13 mouse cellular contexts compared by ENCODE assay signal in genomic region chr13:112000696-112001095, GRCm38 (mm10).
DNase-seq lines count a peak whose midpoint lies in the region; ATAC-seq and TF ChIP-seq lines count a peak whose summit lies in the region.
"Had no signal": no experiment of that assay in that cellular context is flagged by ENCODE, and none has a peak within 500 bp of the region (broad histone marks: within the 10 kb centered on the region; RNA-seq: fewer than 3 reads in every experiment).

No protein-coding gene starts in this region.

- peak overlapping the region; percentile 73; the same call in 1 of the 2 replicates for H3K27ac ChIP-seq in hindbrain, embryonic 10.5 days
- no peak overlapping the region for H3K27ac ChIP-seq in hindbrain, embryonic 12.5 days
- H3K27ac ChIP-seq in hindbrain, embryonic 15.5 days (replicated peaks): 0 out of 2 replicates have a peak overlapping the region, but pooled peaks have one; percentile 39
- H3K27ac ChIP-seq in small intestine, adult 2 months (ENCODE audit: insufficient read depth, low read depth, low read length): peak overlapping the region; percentile 22; the same call in 1 of the 2 replicates

- intact Hi-C loops in left cerebral cortex, postnatal 36 days (cut with DNase I): no loop called here

- no peak for TF ChIP-seq CTCF in small intestine, adult 2 months (IDR thresholded peaks at IDR 0.05; ENCODE audit: extremely low read depth, insufficient read length, insufficient replicate concordance, low read depth, low read length)

- H3K9ac ChIP-seq in hindbrain, embryonic 12.5 days: no peak overlapping the region
- no peak overlapping the region for H3K9ac ChIP-seq in hindbrain, embryonic 15.5 days
- H3K9ac ChIP-seq: heart, embryonic 12.5 days; limb, embryonic 15.5 days had no signal

- no peak for DNase-seq in hindbrain, embryonic 10.5 days (ENCODE audit: low spot score)
- peak; percentile 71 for DNase-seq in thymus, postnatal 0 days (ENCODE audit: low spot score)
- DNase-seq in thymus, postnatal 4 days: no peak
- DNase-seq in cerebellum, postnatal 14 days: no peak
- DNase-seq in left cerebral cortex, postnatal 36 days (ENCODE audit: low spot score in 2 of 2): no peak
- DNase-seq: cerebellum, adult 18-20 months; layer of hippocampus, postnatal 36 days; lung, postnatal 14 days had no signal

- no peaks in the 10 kb centered on the region for H3K9me3 ChIP-seq in hindbrain, embryonic 10.5 days
- no peaks in the 10 kb centered on the region for H3K9me3 ChIP-seq in hindbrain, embryonic 12.5 days (replicated peaks)
- H3K9me3 ChIP-seq in hindbrain, embryonic 15.5 days: no peaks in the 10 kb centered on the region
- H3K9me3 ChIP-seq: heart, embryonic 12.5 days; limb, embryonic 15.5 days had no signal

- TF ChIP-seq POLR2A in small intestine, adult 2 months (IDR thresholded peaks at IDR 0.05; ENCODE audit: low read depth, low read length): no peak

- H3K4me3 ChIP-seq in hindbrain, embryonic 10.5 days: no peak overlapping the region
- H3K4me3 ChIP-seq in hindbrain, embryonic 12.5 days: no peak overlapping the region
- H3K4me3 ChIP-seq in hindbrain, embryonic 15.5 days: no peak overlapping the region
- no peak overlapping the region for H3K4me3 ChIP-seq in small intestine, adult 2 months (ENCODE audit: low read depth, low read length)
- H3K4me3 ChIP-seq: heart, embryonic 12.5 days; limb, embryonic 15.5 days had no signal

- ATAC-seq in hindbrain, embryonic 12.5 days (ENCODE audit: low FRiP score): no peak
- ATAC-seq in hindbrain, embryonic 15.5 days (ENCODE audit: low FRiP score, low read depth): no peak

- peaks cover 52% of the 10 kb centered on the region for H3K4me1 ChIP-seq in hindbrain, embryonic 10.5 days (replicated peaks)
- peaks cover 23% of the 10 kb centered on the region for H3K4me1 ChIP-seq in hindbrain, embryonic 12.5 days
- H3K4me1 ChIP-seq in hindbrain, embryonic 15.5 days (replicated peaks): peaks cover 38% of the 10 kb centered on the region
- peaks cover 8% of the 10 kb centered on the region for H3K4me1 ChIP-seq in small intestine, adult 2 months (ENCODE audit: control insufficient read depth, insufficient read depth, insufficient read length, low read length)

- H3K36me3 ChIP-seq in hindbrain, embryonic 10.5 days: no peaks in the 10 kb centered on the region
- no peaks in the 10 kb centered on the region for H3K36me3 ChIP-seq in hindbrain, embryonic 12.5 days
- no peaks in the 10 kb centered on the region for H3K36me3 ChIP-seq in hindbrain, embryonic 15.5 days
- no peaks in the 10 kb centered on the region for H3K36me3 ChIP-seq in small intestine, adult 2 months (ENCODE audit: control insufficient read depth, insufficient read depth, low read length)
- H3K36me3 ChIP-seq: heart, embryonic 12.5 days; limb, embryonic 15.5 days had no signal

- peaks cover 5% of the 10 kb centered on the region; the same call in 1 of the 2 replicates for H3K27me3 ChIP-seq in hindbrain, embryonic 10.5 days (ENCODE audit: insufficient read depth, poor library complexity, severe bottlenecking)
- no peaks in the 10 kb centered on the region for H3K27me3 ChIP-seq in hindbrain, embryonic 12.5 days
- no peaks in the 10 kb centered on the region for H3K27me3 ChIP-seq in hindbrain, embryonic 15.5 days
- no peaks in the 10 kb centered on the region for H3K27me3 ChIP-seq in small intestine, adult 2 months (ENCODE audit: control insufficient read depth, insufficient read depth, low read length)
- H3K27me3 ChIP-seq: limb, embryonic 15.5 days had no signal

- WGBS in hindbrain, embryonic 10.5 days: 76% methylated on average over 5 of the region's 5 CpGs
- WGBS in hindbrain, embryonic 12.5 days: 60% methylated on average over 5 of the region's 5 CpGs
- WGBS in hindbrain, embryonic 15.5 days: 30% methylated on average over 5 of the region's 5 CpGs
- WGBS in small intestine, adult 2 months: 21% methylated on average over 5 of the region's 5 CpGs

- no peak overlapping the region for H3K4me2 ChIP-seq in hindbrain, embryonic 12.5 days (replicated peaks)
- H3K4me2 ChIP-seq in hindbrain, embryonic 15.5 days: no peak overlapping the region
- H3K4me2 ChIP-seq: heart, embryonic 12.5 days; limb, embryonic 15.5 days had no signal
